Mouse (Mus musculus) CH12F3 (cell line): ENCODE data around the gene Ccdc170.
"Not testable (repeated sequence)": the region's sequence is repeated elsewhere in the genome, so short reads cannot be mapped to it uniquely, and the experiment has no call there.

Source experiments
- in situ Hi-C: fragments of 300-500 bp; cut with MboI; formaldehyde crosslinking; loops from 2 replicates; pipeline ENCODE4 v1.14.3; 2020; ENCODE audit warnings: low sequenced_read_pairs

Ccdc170 gene

GRCm38 (mm10) chr10:4482355-4482754 lies at the start of gene Ccdc170:
Ccdc170 (plus strand) TSS chr10:4482502.
- in situ Hi-C loops, result no loop called here

GRCm38 (mm10) chr10:4432996-4433755 lies 49.1 kb upstream of the Ccdc170 start:
- in situ Hi-C loops, result no loop called here

- in situ Hi-C loops, result not testable (repeated sequence)
Measured at GRCm38 (mm10) chr10:4433871-4434270, 48.4 kb upstream of the Ccdc170 start.

- in situ Hi-C loops, result no loop called here
Measured at GRCm38 (mm10) chr10:4435416-4435815, 46.9 kb upstream of the Ccdc170 start.

- in situ Hi-C loops, result no loop called here
Measured at GRCm38 (mm10) chr10:4456409-4456808, 25.9 kb upstream of the Ccdc170 start.

GRCm38 (mm10) chr10:4460201-4460600 lies 22.1 kb upstream of the Ccdc170 start:
- in situ Hi-C loops, result no loop called here

GRCm38 (mm10) chr10:4465799-4466198 lies 16.5 kb upstream of the Ccdc170 start:
- in situ Hi-C loops, result no loop called here

- in situ Hi-C loops, result no loop called here
Measured at GRCm38 (mm10) chr10:4469406-4469805, 12.9 kb upstream of the Ccdc170 start.

GRCm38 (mm10) chr10:4473591-4473993 lies 8.7 kb upstream of the Ccdc170 start:
- in situ Hi-C loops, result no loop called here

- in situ Hi-C loops, result no loop called here
Measured at GRCm38 (mm10) chr10:4475431-4475830, 6.9 kb upstream of the Ccdc170 start.

- in situ Hi-C loops, result no loop called here
Measured at GRCm38 (mm10) chr10:4476604-4477003, 5.7 kb upstream of the Ccdc170 start.

GRCm38 (mm10) chr10:4480929-4481328 lies 1.4 kb upstream of the Ccdc170 start:
- in situ Hi-C loops, result no loop called here

GRCm38 (mm10) chr10:4481695-4482094 lies 607 bp upstream of the Ccdc170 start:
- in situ Hi-C loops, result no loop called here

GRCm38 (mm10) chr10:4483848-4484247 lies 1.5 kb downstream of the Ccdc170 start:
- in situ Hi-C loops, result no loop called here

GRCm38 (mm10) chr10:4484986-4485385 lies 2.7 kb downstream of the Ccdc170 start:
- in situ Hi-C loops, result no loop called here

GRCm38 (mm10) chr10:4489865-4490264 lies 7.6 kb downstream of the Ccdc170 start:
- in situ Hi-C loops, result no loop called here

- in situ Hi-C loops, result no loop called here
Measured at GRCm38 (mm10) chr10:4491281-4491680, 9.0 kb downstream of the Ccdc170 start.

- in situ Hi-C loops, result no loop called here
Measured at GRCm38 (mm10) chr10:4492045-4492444, 9.7 kb downstream of the Ccdc170 start.

- in situ Hi-C loops, result no loop called here
Measured at GRCm38 (mm10) chr10:4492909-4493308, 10.6 kb downstream of the Ccdc170 start.

- in situ Hi-C loops, result no loop called here
Measured at GRCm38 (mm10) chr10:4503251-4503650, 20.9 kb downstream of the Ccdc170 start.

GRCm38 (mm10) chr10:4512725-4513124 lies 30.4 kb downstream of the Ccdc170 start:
- in situ Hi-C loops, result no loop called here

GRCm38 (mm10) chr10:4517614-4518013 lies 35.3 kb downstream of the Ccdc170 start:
- in situ Hi-C loops, result no loop called here

GRCm38 (mm10) chr10:4519645-4520044 lies 37.3 kb downstream of the Ccdc170 start:
- in situ Hi-C loops, result no loop called here
